Mouse (Mus musculus) heart, adult 2 months (tissue): ENCODE results near the gene Exoc2. TPM values are rescaled to one million over a fixed set of nuclear protein-coding genes. Genes with fewer than 3 reads are reported as not detected.

Experiments used
- DNase-seq, 2 experiments: peaks; one replicate each; pipeline ENCODE4 v3.0.0; 2021
- H3K27ac ChIP-seq: fragments of 200-600 bp; 2 replicates; pipeline ENCODE4 v1.8.1; 2022
- H3K27me3 ChIP-seq: fragments of 200-500 bp; 2 replicates; pipeline ENCODE4 v1.6.1; 2012; ENCODE audit warnings: mild to moderate bottlenecking, low read length, inconsistent platforms, mixed read lengths; ENCODE audit not compliant: control insufficient read depth, insufficient read depth
- H3K36me3 ChIP-seq: fragments of 200-500 bp; 2 replicates; pipeline ENCODE4 v1.6.1; 2012; ENCODE audit warnings: low read length, inconsistent platforms; ENCODE audit not compliant: control insufficient read depth, insufficient read depth
- H3K4me1 ChIP-seq: fragments of 200-500 bp; 2 replicates; pipeline ENCODE4 v1.6.1; 2011; ENCODE audit warnings: low read length; ENCODE audit not compliant: control insufficient read depth, insufficient read depth
- H3K4me3 ChIP-seq: fragments of 200-600 bp; 2 replicates; pipeline ENCODE4 v1.8.1; 2022
- H3K79me2 ChIP-seq: fragments of 200-500 bp; replicated peaks from 2 replicates; pipeline ENCODE4 v1.6.1; 2012; ENCODE audit warnings: mild to moderate bottlenecking, inconsistent platforms, low read length, moderate library complexity, mixed read lengths; ENCODE audit not compliant: control insufficient read depth, insufficient read depth
- H3K9ac ChIP-seq: fragments of 200-500 bp; 2 replicates; pipeline ENCODE4 v1.6.1; 2012; ENCODE audit warnings: low read depth, mild to moderate bottlenecking, control low read depth, inconsistent platforms, low read length, mixed read lengths
- CTCF ChIP-seq: fragments of 200-600 bp; IDR thresholded peaks from 2 replicates; pipeline ENCODE4 v1.8.1; 2022; ENCODE audit warnings: antibody characterized with exemption, mild to moderate bottlenecking, moderate library complexity
- EP300 ChIP-seq: fragments of 200-500 bp; IDR thresholded peaks from 2 replicates; pipeline ENCODE4 v1.6.1; 2011; ENCODE audit warnings: low read depth, low read length, control low read depth; ENCODE audit not compliant: insufficient read depth
- POLR2A ChIP-seq: fragments of 200-500 bp; IDR thresholded peaks from 2 replicates; pipeline ENCODE4 v1.6.1; 2011; ENCODE audit warnings: mild to moderate bottlenecking, low read depth, low read length, control low read depth; ENCODE audit not compliant: insufficient read depth
- WGBS: fragments of 180-500 bp; shearing (Covaris S2); methylation state at CpG from one replicate; pipeline ENCODE4 v1.1.7; 2018; 5-methylcytosine and 5-hydroxymethylcytosine counted together
- intact Hi-C: fragments of 180-260 bp; cut with DNase I; formaldehyde crosslinking; loops from one replicate; pipeline ENCODE4 v1.15.1; 2025
- polyA plus RNA-seq: library from polyadenylated mRNA; depleted of rRNA; stranded (reverse); fragments of >200 nt; gene quantifications from 2 replicates; pipeline ENCODE4 v1.2.3, GENCODE M21; 2012
- total RNA-seq, 2 experiments: library from RNA; stranded (reverse); gene quantifications; 2 replicates each; pipeline ENCODE4 v1.2.3; 2021

The Exoc2 gene
- total and polyA plus RNA-seq, 3 experiments = 6.4 to 14.7 (median 14.3) TPM

- Histone ChIP-seq H3K4me1 (no peaks in the 10 kb centered on the region), H3K27ac (no peak overlapping the region), H3K9ac (no peak overlapping the region), H3K79me2 (no peaks in the 10 kb centered on the region), H3K36me3 (no peaks in the 10 kb centered on the region), H3K4me3 (no peak overlapping the region), H3K27me3 (no peaks in the 10 kb centered on the region)
- DNase-seq = no peak
- intact Hi-C loops = no loop called here
- no peak for TF ChIP-seq EP300
- TF ChIP-seq CTCF = no peak
- TF ChIP-seq POLR2A = no peak
- WGBS = 53% methylated on average over 12 of the region's 12 CpGs
Observed at GRCm38 (mm10) chr13:31004458-31004857, 30.6 kb upstream of the Exoc2 start.

DNA sequence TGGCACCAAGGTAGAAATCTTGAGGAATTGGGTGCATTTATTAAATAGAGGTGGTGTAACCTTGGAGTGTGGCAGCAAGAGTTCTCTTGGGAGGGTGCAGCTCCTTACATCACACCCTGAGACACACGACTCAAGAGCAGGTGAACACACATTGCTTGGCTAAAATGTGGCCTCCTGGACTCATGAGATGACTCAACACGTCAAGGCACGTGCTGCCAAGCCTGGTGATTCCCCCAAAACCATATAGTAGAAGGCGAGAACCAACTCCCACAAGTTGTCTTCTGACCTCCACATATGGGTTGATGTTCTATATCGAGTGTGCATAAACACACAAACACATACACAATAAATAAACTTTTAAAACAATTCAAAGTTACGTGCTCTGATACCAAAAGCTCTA is 25.9 kb upstream of the Exoc2 start:
- Histone ChIP-seq H3K4me1 (no peaks in the 10 kb centered on the region), H3K4me3 (no peak overlapping the region), H3K9ac (no peak overlapping the region), H3K27me3 (no peaks in the 10 kb centered on the region), H3K36me3 (no peaks in the 10 kb centered on the region), H3K79me2 (no peaks in the 10 kb centered on the region), H3K27ac (no peak overlapping the region)
- intact Hi-C loops = loop anchor here (5.0 kb wide), 1 partner anchor 618 kb away; no protein-coding TSS in a partner anchor
- TF ChIP-seq POLR2A (no peak), EP300 (no peak), CTCF (no peak)
- no peak for DNase-seq
- WGBS = 73% methylated on average over 6 of the region's 6 CpGs

DNA sequence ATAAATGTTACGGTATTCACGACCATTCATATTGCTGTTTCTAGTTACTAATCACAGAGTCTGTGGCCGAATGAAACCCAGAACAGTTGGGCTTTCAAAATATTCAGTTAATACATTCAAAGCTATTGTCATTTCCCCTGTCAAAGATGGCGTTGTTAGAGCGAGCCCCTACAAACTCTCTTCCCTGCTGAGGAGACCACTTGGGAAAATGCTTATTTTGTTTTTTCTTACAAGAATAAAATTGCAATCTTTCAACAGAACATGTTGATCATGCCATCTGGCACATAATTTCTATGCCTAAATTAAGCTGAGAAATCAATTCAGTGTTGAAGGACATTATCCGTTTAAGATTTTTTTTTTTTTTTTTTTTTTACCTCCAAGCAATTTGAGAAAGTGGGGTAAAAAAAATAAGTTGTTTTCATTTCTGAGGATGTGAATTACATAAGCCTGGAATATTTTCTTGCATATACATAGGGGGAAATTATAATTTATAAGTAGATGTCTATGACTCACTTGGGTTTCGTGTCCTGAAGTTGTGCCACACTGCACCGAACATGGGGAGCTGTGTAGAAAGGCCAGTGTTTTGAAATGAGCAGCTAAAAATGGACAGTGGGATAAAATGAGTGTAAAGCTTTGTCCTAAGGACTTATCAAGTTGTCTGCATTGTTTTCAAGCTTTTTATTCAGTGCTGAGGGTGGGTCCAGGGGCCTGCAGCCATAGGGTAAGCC is 23.8 kb upstream of the Exoc2 start:
- H3K4me1 ChIP-seq = no peaks in the 10 kb centered on the region; the same call in 1 of the 2 replicates
- intact Hi-C loops = loop anchor here (5.0 kb wide), 1 partner anchor 620 kb away; no protein-coding TSS in a partner anchor
- TF ChIP-seq CTCF = no peak
- no peak for TF ChIP-seq EP300
- no peak for TF ChIP-seq POLR2A
- no peaks in the 10 kb centered on the region for H3K79me2 ChIP-seq
- H3K27ac ChIP-seq = no peak overlapping the region
- DNase-seq = no peak
- no peak overlapping the region for H3K4me3 ChIP-seq
- H3K27me3 ChIP-seq = no peaks in the 10 kb centered on the region
- 85% methylated on average over 8 of the region's 8 CpGs for whole genome bisulfite sequencing
- no peak overlapping the region for H3K9ac ChIP-seq
- H3K36me3 ChIP-seq = no peaks in the 10 kb centered on the region

DNA sequence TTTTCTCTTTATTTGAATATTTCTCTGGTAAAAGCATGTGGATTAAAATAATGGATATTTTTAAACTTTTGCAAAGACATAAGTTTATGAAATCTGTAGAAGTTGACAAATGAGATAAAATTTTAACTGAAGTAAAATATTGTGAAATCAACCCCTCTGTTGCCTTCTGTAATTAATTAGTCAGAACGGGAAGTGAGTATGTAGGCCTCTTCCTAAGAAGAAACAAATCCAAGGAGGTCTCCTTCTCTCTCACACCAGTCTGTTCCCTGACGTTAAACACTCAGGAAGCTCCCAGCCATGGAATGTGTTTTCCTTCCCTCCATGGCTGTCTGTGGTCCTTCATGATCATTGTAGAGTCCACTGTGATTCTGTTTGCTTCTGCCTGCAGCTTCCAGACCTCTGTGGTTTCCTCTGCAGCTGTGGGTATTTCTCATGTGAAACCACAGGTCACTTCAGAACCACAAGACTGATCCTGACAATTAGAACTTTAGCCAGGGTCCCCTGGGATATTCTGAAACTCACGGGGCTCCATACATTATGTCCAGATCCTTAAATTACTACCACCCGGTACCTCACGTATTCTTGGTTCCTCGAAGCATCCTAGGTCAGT is 20.5 kb upstream of the Exoc2 start:
- no peak for TF ChIP-seq EP300
- TF ChIP-seq POLR2A = no peak
- TF ChIP-seq CTCF = no peak
- Histone ChIP-seq H3K36me3 (no peaks in the 10 kb centered on the region), H3K9ac (no peak overlapping the region), H3K27me3 (peaks cover 2% of the 10 kb centered on the region; the same call in 1 of the 2 replicates), H3K4me1 (no peaks in the 10 kb centered on the region; the same call in 1 of the 2 replicates), H3K79me2 (no peaks in the 10 kb centered on the region), H3K4me3 (no peak overlapping the region), H3K27ac (no peak overlapping the region)
- WGBS = 69% methylated on average over 6 of the region's 6 CpGs
- DNase-seq = no peak
- intact Hi-C loops = no loop called here

- no peak overlapping the region for H3K9ac ChIP-seq
- H3K4me1 ChIP-seq = no peaks in the 10 kb centered on the region; the same call in 1 of the 2 replicates
- DNase-seq = peak; percentile 27 to 34
- WGBS = 32% methylated on average over 3 of the region's 3 CpGs
- no peak overlapping the region for H3K4me3 ChIP-seq
- no peak for TF ChIP-seq EP300
- TF ChIP-seq CTCF = no peak; the same call in none of the 2 replicates
- TF ChIP-seq POLR2A = no peak
- peaks cover 2% of the 10 kb centered on the region; the same call in 1 of the 2 replicates for H3K27me3 ChIP-seq
- intact Hi-C loops = no loop called here
- no peaks in the 10 kb centered on the region for H3K36me3 ChIP-seq
- H3K79me2 ChIP-seq = no peaks in the 10 kb centered on the region
- H3K27ac ChIP-seq = no peak overlapping the region
Observed at GRCm38 (mm10) chr13:30993819-30994218, 19.9 kb upstream of the Exoc2 start.

DNA sequence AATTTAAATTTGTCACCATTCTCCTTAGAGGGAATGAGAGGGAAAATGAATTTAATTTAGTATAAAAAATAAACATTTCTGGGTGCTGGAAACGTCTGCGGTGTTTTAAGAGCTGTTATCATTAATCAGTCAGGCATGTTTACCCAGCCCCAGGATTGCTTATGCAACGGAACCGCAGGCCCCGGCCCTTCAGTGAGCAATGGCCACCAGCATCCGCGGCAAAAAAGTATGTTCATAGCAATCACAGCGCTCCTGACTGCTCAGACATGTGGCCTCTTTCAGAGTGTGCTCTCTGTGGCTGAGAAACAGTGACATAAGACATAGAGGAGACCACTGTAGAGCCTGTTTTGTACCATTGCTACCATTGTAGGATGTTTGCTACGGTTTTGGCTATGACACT is 16.3 kb upstream of the Exoc2 start:
- DNase-seq = no peak
- Histone ChIP-seq H3K9ac (no peak overlapping the region), H3K4me3 (no peak overlapping the region), H3K79me2 (no peaks in the 10 kb centered on the region), H3K36me3 (no peaks in the 10 kb centered on the region), H3K27me3 (peaks cover 2% of the 10 kb centered on the region; the same call in 1 of the 2 replicates), H3K27ac (no peak overlapping the region), H3K4me1 (no peaks in the 10 kb centered on the region; the same call in 1 of the 2 replicates)
- WGBS = 56% methylated on average over 9 of the region's 9 CpGs
- intact Hi-C loops = no loop called here
- TF ChIP-seq POLR2A (no peak), EP300 (no peak), CTCF (no peak)
